Mouse (Mus musculus) macrophage (primary cell): ENCODE measurements around the gene Ssty2. TPM values are rescaled to one million over a fixed set of nuclear protein-coding genes. Genes with fewer than 3 reads are reported as not detected.
"Not testable (repeated sequence)": the region's sequence is repeated elsewhere in the genome, so short reads cannot be mapped to it uniquely, and the experiment has no call there.

Experiments used
- H3K27ac ChIP-seq: fragments of 350-480 bp; formaldehyde crosslinking; 2 replicates; pipeline ENCODE4 v1.9.0; 2021
- H3K36me3 ChIP-seq: fragments of 350-480 bp; formaldehyde crosslinking; 2 replicates; pipeline ENCODE4 v1.9.0; 2021; ENCODE audit errors: inconsistent target
- H3K4me3 ChIP-seq: fragments of 350-480 bp; formaldehyde crosslinking; 2 replicates; pipeline ENCODE4 v1.9.0; 2021; ENCODE audit errors: inconsistent target
- H3K79me2 ChIP-seq: fragments of 350-480 bp; formaldehyde crosslinking; 2 replicates; pipeline ENCODE4 v1.9.0; 2021; ENCODE audit errors: inconsistent target
- WGBS: methylation state at CpG from one replicate; pipeline ENCODE4 v1.1.7; 2026; ENCODE audit warnings: inconsistent platforms; ENCODE audit not compliant: missing documents; 5-methylcytosine and 5-hydroxymethylcytosine counted together
- polyA plus RNA-seq: library from polyadenylated mRNA; stranded (reverse); fragments of 250-400 nt; gene quantifications from 3 replicates; pipeline ENCODE4 v1.2.4, GENCODE M21; 2018; ENCODE audit warnings: inconsistent platforms
- total RNA-seq, 78 experiments: library from RNA; depleted of rRNA; stranded (reverse); fragments of 250-400 nt; gene quantifications; 1 replicate in 9 of 78; 2 replicates in 24 of 78; 3 replicates in 43 of 78; 4 replicates in 2 of 78; pipeline ENCODE4 v1.2.4; 2018; ENCODE audit warnings: inconsistent platforms in 56 of 78

Ssty2 gene
- total RNA-seq (2018; cell fraction: chromatin; rRNA removed), result not detected
- not detected for total RNA-seq (2018; cell fraction: cytosol; rRNA removed)
- not detected for total RNA-seq (2018; cell fraction: nucleus; rRNA removed)
- polyA plus RNA-seq, result not detected in 3 replicates

- WGBS, result no CpG with 5 or more reads among the region's 4 CpGs
- H3K79me2 ChIP-seq, H3K4me3 ChIP-seq, H3K27ac ChIP-seq, H3K36me3 ChIP-seq: not testable (repeated sequence)
Observed at GRCm38 (mm10) chrY:67047972-67048371, at the start of gene Ssty2. Gene Ssty2, minus strand, starts transcription at chrY:67048072.
